In the genomic region with DNA sequence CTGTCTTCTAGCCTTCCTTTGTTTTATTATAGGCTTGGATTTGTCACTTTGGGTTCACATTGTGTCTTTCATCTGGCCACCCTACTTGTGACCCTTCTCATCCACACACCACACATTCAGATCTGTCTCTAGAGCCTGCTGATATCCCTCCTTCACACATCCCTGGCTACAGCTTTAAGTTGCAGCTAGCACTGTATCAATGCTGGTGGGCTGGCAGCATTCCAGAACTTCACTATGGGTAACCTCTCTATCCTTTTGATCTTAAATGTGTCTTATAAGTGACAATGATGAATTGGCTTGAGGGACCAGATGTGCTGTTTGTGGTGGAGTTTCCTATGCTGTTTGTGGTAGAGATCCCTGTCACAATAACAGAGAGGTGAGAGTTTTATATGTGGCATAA, we compare ENCODE assay signal across 25 mouse cellular contexts.
DNase-seq lines count a peak whose midpoint lies in the region; ATAC-seq and TF ChIP-seq lines count a peak whose summit lies in the region.
"Had no signal": no experiment of that assay in that cellular context is flagged by ENCODE, and none has a peak within 500 bp of the region (broad histone marks: within the 10 kb centered on the region; RNA-seq: fewer than 3 reads in every experiment).

No protein-coding gene starts in this region.

- no peaks in the 10 kb centered on the region for H3K9me3 ChIP-seq in lung, embryonic 14.5 days (ENCODE audit: low read depth, low read length)
- H3K9me3 ChIP-seq in MEL (replicated peaks; ENCODE audit: insufficient read depth, low read length): no peaks in the 10 kb centered on the region
- H3K9me3 ChIP-seq: heart, embryonic 15.5 days; kidney, embryonic 15.5 days; limb, embryonic 13.5 days; neural tube, embryonic 13.5 days; stomach, embryonic 15.5 days had no signal

- intact Hi-C loops in left cerebral cortex, postnatal 14 days (cut with DNase I): no loop called here
- intact Hi-C loops in heart, postnatal 25 days (cut with DNase I): no loop called here

- TF ChIP-seq CTCF in lung, embryonic 14.5 days (IDR thresholded peaks at IDR 0.05; ENCODE audit: low read depth): no peak
- TF ChIP-seq CTCF in MEL (IDR thresholded peaks at IDR 0.05 in 2 of 3, conservative IDR thresholded peaks at IDR 0.05 in 1 of 3; ENCODE audit: control insufficient read depth in 1 of 3, insufficient read depth in 1 of 3, low read depth in 2 of 3, low read length in 3 of 3, poor library complexity in 1 of 3, severe bottlenecking in 1 of 3): no peak

- no peak for TF ChIP-seq EP300 in MEL (IDR thresholded peaks at IDR 0.05; ENCODE audit: low read depth in 1 of 2, low read length in 2 of 2)

- H3K27ac ChIP-seq in lung, embryonic 14.5 days (ENCODE audit: low read depth): no peak overlapping the region
- H3K27ac ChIP-seq in MEL (ENCODE audit: control insufficient read depth, low read depth, low read length): no peak overlapping the region
- H3K27ac ChIP-seq: heart, adult 2 months; heart, embryonic 15.5 days; kidney, embryonic 15.5 days; limb, embryonic 13.5 days; liver, embryonic 14.5 days; neural tube, embryonic 13.5 days; stomach, embryonic 15.5 days had no signal

- peak; percentile 12 to 21 for DNase-seq in cerebellum, postnatal 10 days
- no peak for DNase-seq in cerebellum, adult 9-11 months
- peak; percentile 73 for DNase-seq in lung, embryonic 14.5 days
- no peak for DNase-seq in lung, adult 18-20 months
- peak; percentile 23 for DNase-seq in MEL (ENCODE audit: low read depth, low spot score)
- DNase-seq in embryo, embryonic 9.5 days (ENCODE audit: extremely low spot score): peak; percentile 20
- no peak for DNase-seq in left cerebral cortex, postnatal 14 days (ENCODE audit: low spot score in 2 of 2)
- DNase-seq in heart, postnatal 25 days (ENCODE audit: low spot score): no peak
- DNase-seq: adrenal gland, postnatal 36 days; cerebellum, adult 2 months; gastrocnemius, postnatal 14 days; heart, adult 2 months; kidney, postnatal 4 days; layer of hippocampus, adult 9-11 months; lung, postnatal 36 days; right cerebral cortex, postnatal 25 days; thymus, adult 2 months had no signal

- H3K27me3 ChIP-seq in lung, embryonic 14.5 days (ENCODE audit: insufficient read depth, low read length): no peaks in the 10 kb centered on the region
- H3K27me3 ChIP-seq in MEL (ENCODE audit: control insufficient read depth in 1 of 2, insufficient read depth in 2 of 2, low read length in 2 of 2): no peaks in the 10 kb centered on the region
- H3K27me3 ChIP-seq: CH12.LX; heart, embryonic 15.5 days; kidney, embryonic 15.5 days; limb, embryonic 13.5 days; neural tube, embryonic 13.5 days; stomach, embryonic 15.5 days had no signal

- H3K4me3 ChIP-seq in lung, embryonic 14.5 days (ENCODE audit: low read depth, low read length): no peak overlapping the region
- no peak overlapping the region for H3K4me3 ChIP-seq in MEL (ENCODE audit: control insufficient read depth in 1 of 2, insufficient read depth in 1 of 2, low read depth in 2 of 2, low read length in 2 of 2)
- H3K4me3 ChIP-seq: heart, adult 2 months; heart, embryonic 15.5 days; kidney, embryonic 15.5 days; limb, embryonic 13.5 days; neural tube, embryonic 13.5 days; stomach, embryonic 15.5 days had no signal

- peak; percentile 91 for ATAC-seq in lung, embryonic 14.5 days (ENCODE audit: insufficient read depth)
- ATAC-seq: intestine, postnatal 0 days had no signal

- TF ChIP-seq POLR2A in MEL (IDR thresholded peaks at IDR 0.05; ENCODE audit: control insufficient read depth in 1 of 2, insufficient read depth in 1 of 2, low read depth in 1 of 2, low read length in 2 of 2, poor library complexity in 1 of 2): no peak

- no peaks in the 10 kb centered on the region for H3K36me3 ChIP-seq in lung, embryonic 14.5 days (ENCODE audit: insufficient read depth)
- no peaks in the 10 kb centered on the region for H3K36me3 ChIP-seq in MEL (ENCODE audit: control insufficient read depth in 1 of 2, insufficient read depth in 2 of 2, low read length in 2 of 2)
- H3K36me3 ChIP-seq: heart, embryonic 15.5 days; kidney, embryonic 15.5 days; limb, embryonic 13.5 days; neural tube, embryonic 13.5 days; stomach, embryonic 15.5 days had no signal

- H3K9ac ChIP-seq in lung, embryonic 14.5 days: no peak overlapping the region
- H3K9ac ChIP-seq in MEL (ENCODE audit: control insufficient read depth, low read depth, low read length, poor library complexity, severe bottlenecking): no peak overlapping the region
- H3K9ac ChIP-seq: heart, embryonic 15.5 days; kidney, embryonic 15.5 days; limb, embryonic 13.5 days; liver, embryonic 14.5 days; neural tube, embryonic 13.5 days; stomach, embryonic 15.5 days had no signal

- no peak for TF ChIP-seq RAD21 in MEL (IDR thresholded peaks at IDR 0.05; ENCODE audit: low read depth, low read length)

- no peaks in the 10 kb centered on the region for H3K4me1 ChIP-seq in lung, embryonic 14.5 days (ENCODE audit: insufficient read depth)
- no peaks in the 10 kb centered on the region for H3K4me1 ChIP-seq in MEL (ENCODE audit: control insufficient read depth in 1 of 2, insufficient read depth in 2 of 2, low read length in 2 of 2)
- H3K4me1 ChIP-seq: heart, embryonic 15.5 days; kidney, embryonic 15.5 days; limb, embryonic 13.5 days; neural tube, embryonic 13.5 days; stomach, embryonic 15.5 days had no signal

- no peak overlapping the region for H3K4me2 ChIP-seq in lung, embryonic 14.5 days
- H3K4me2 ChIP-seq: heart, embryonic 15.5 days; kidney, embryonic 15.5 days; limb, embryonic 13.5 days; neural tube, embryonic 13.5 days; stomach, embryonic 15.5 days had no signal

- no peaks in the 10 kb centered on the region for H3K79me2 ChIP-seq in MEL (ENCODE audit: control insufficient read depth, insufficient read depth, low read length, poor library complexity)

TF ChIP-seq in MEL, 35 proteins besides CTCF, POLR2A, EP300 and RAD21:
- TF ChIP-seq SIN3A (IDR thresholded peaks at IDR 0.05; ENCODE audit: low read length) (no peak), ETS1 (IDR thresholded peaks at IDR 0.05; ENCODE audit: low read depth, low read length) (no peak)

Comparison
In these comparisons a context has a peak if more than half of its experiments do, and no peak if none do; other contexts are left out.
1. DNase-seq: peak in cerebellum, postnatal 10 days (2 of 2), lung, embryonic 14.5 days (single experiment), MEL (single experiment) and embryo, embryonic 9.5 days (single experiment); none in cerebellum, adult 9-11 months (single experiment), lung, adult 18-20 months (0 of 2), left cerebral cortex, postnatal 14 days (0 of 2) and heart, postnatal 25 days (single experiment).